Mouse (Mus musculus) limb, embryonic 14.5 days (tissue): ENCODE measurements around the gene Anks1. TPM values are rescaled to one million over a fixed set of nuclear protein-coding genes. Genes with fewer than 3 reads are reported as not detected.

ENCODE experiments used
- ATAC-seq: fragments of 200-750 bp; cut with Nextera tagmentation; 2 replicates; pipeline ENCODE4 v1.8.0; 2017; ENCODE audit warnings: low read depth, moderate number of reproducible peaks, moderate TSS enrichment; ENCODE audit not compliant: low FRiP score
- DNase-seq: peaks from one replicate; pipeline ENCODE4 v3.0.0-alpha.2; 2015; ENCODE audit warnings: low spot score
- H3K27ac ChIP-seq: fragments of 300-500 bp; sonication (generic); replicated peaks from 2 replicates; pipeline ENCODE4 v1.5.1; 2014; ENCODE audit warnings: low read depth, mild to moderate bottlenecking, low read length, moderate library complexity, mixed read lengths
- H3K27me3 ChIP-seq: fragments of 300-500 bp; sonication (generic); 2 replicates; pipeline ENCODE4 v1.6.1; 2014; ENCODE audit warnings: low read length, mixed read lengths; ENCODE audit not compliant: control insufficient read depth, insufficient read depth
- H3K36me3 ChIP-seq: fragments of 300-500 bp; sonication (generic); 2 replicates; pipeline ENCODE4 v1.6.1; 2014; ENCODE audit warnings: mild to moderate bottlenecking, low read length, moderate library complexity, mixed read lengths; ENCODE audit not compliant: control insufficient read depth, insufficient read depth
- H3K4me1 ChIP-seq: fragments of 300-500 bp; sonication (generic); 2 replicates; pipeline ENCODE4 v1.6.1; 2014; ENCODE audit warnings: antibody characterized with exemption, low read length, mixed read lengths; ENCODE audit not compliant: control insufficient read depth, insufficient read depth
- H3K4me2 ChIP-seq: fragments of 300-500 bp; sonication (generic); replicated peaks from 2 replicates; pipeline ENCODE4 v1.6.1; 2014; ENCODE audit warnings: low read depth, mild to moderate bottlenecking, low read length, moderate library complexity; ENCODE audit not compliant: severe bottlenecking
- H3K4me3 ChIP-seq: fragments of 300-500 bp; sonication (generic); replicated peaks from 2 replicates; pipeline ENCODE4 v1.5.1; 2014; ENCODE audit warnings: low read length
- H3K9ac ChIP-seq: fragments of 300-500 bp; sonication (generic); 2 replicates; pipeline ENCODE4 v1.6.1; 2014; ENCODE audit warnings: mild to moderate bottlenecking, low read depth, low read length, moderate library complexity; ENCODE audit not compliant: severe bottlenecking
- H3K9me3 ChIP-seq: fragments of 300-500 bp; sonication (generic); 2 replicates; pipeline ENCODE4 v1.6.1; 2016; ENCODE audit warnings: low read length; ENCODE audit not compliant: control insufficient read depth
- POLR2A ChIP-seq: fragments of 200-500 bp; IDR thresholded peaks from 2 replicates; pipeline ENCODE4 v1.8.0; 2012; ENCODE audit warnings: inconsistent platforms, mild to moderate bottlenecking, moderate library complexity, borderline replicate concordance; ENCODE audit not compliant: insufficient read depth, insufficient read length; ENCODE audit errors: extremely low read depth
- WGBS: fragments of 180-500 bp; shearing (Covaris S2); extraction: QIAGEN DNeasy Blood & Tissue Kit; methylation state at CpG from one replicate; pipeline ENCODE4 v1.1.7; 2014; 5-methylcytosine and 5-hydroxymethylcytosine counted together
- polyA plus RNA-seq, 2 experiments: library from polyadenylated mRNA; depleted of rRNA in 1 of 2; stranded (reverse) in 1 of 2; unstranded in 1 of 2; fragments of >200 nt; fragmentation: Nextera tagmentation in 1 of 2; extraction: Ambion mirVana in 1 of 2; gene quantifications; 2 replicates each; pipeline versions ENCODE4 v1.2.1 to v1.2.3; 2012 to 2014

The Anks1 gene
- polyA plus RNA-seq, 2 experiments: 14.6 to 40.6 TPM

DNA sequence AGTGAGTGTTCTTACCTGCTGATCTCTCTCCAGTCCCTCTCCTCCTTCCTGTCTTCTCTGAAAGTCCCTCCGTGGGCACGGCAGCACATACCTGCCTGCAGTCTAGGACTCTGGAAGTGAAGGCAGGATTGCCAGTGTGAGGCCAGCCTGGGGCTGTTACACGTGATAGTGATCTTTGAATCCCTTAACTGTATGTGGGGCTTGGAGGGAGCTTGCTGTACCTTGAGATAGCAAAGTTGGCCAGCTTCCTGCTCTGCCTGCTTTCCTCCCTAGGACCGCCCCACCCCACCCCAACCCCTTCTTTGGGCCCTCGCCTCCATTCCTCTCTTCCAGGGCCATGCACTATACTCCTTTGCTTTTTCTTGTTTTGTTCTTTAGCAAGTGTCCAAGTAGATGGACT is 34.6 kb upstream of the Anks1 start:
- Histone ChIP-seq H3K36me3 (peaks cover 19% of the 10 kb centered on the region), H3K27ac (no peak overlapping the region), H3K9ac (no peak overlapping the region), H3K4me3 (no peak overlapping the region), H3K4me1 (no peaks in the 10 kb centered on the region), H3K4me2 (no peak overlapping the region), H3K9me3 (no peaks in the 10 kb centered on the region), H3K27me3 (no peaks in the 10 kb centered on the region)
- ATAC-seq (no peak), DNase-seq (no peak)
- WGBS: 62% methylated on average over 5 of the region's 5 CpGs
- TF ChIP-seq POLR2A: no peak

DNA sequence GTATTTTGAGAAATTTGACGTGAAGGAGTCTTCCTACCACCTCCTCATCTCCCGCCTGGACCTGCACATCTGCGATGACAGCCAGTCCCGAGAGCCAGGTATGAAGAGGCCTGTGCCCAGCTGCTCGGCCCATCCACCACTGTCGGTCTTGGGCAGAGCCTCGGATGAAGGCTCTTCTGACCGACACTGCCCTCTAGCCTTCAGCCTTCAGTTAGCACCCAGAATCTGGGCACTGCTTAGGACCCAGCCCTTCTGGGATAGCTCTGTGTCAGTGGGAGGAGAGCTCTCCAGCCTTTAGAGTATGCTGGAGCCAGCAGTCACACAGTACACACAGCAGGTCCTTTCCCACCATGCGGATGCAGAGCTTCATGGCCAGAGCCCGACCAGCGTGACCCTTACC is 27.6 kb upstream of the Anks1 start:
- no peaks in the 10 kb centered on the region for H3K27me3 ChIP-seq
- peaks cover 81% of the 10 kb centered on the region for H3K36me3 ChIP-seq
- H3K9ac ChIP-seq: no peak overlapping the region
- no peaks in the 10 kb centered on the region for H3K4me1 ChIP-seq
- WGBS: 70% methylated on average over 11 of the region's 11 CpGs
- DNase-seq: peak; percentile 33
- no peak overlapping the region for H3K27ac ChIP-seq
- H3K4me3 ChIP-seq: no peak overlapping the region
- no peak for TF ChIP-seq POLR2A
- ATAC-seq: no peak
- H3K9me3 ChIP-seq: no peaks in the 10 kb centered on the region
- H3K4me2 ChIP-seq: no peak overlapping the region

DNA sequence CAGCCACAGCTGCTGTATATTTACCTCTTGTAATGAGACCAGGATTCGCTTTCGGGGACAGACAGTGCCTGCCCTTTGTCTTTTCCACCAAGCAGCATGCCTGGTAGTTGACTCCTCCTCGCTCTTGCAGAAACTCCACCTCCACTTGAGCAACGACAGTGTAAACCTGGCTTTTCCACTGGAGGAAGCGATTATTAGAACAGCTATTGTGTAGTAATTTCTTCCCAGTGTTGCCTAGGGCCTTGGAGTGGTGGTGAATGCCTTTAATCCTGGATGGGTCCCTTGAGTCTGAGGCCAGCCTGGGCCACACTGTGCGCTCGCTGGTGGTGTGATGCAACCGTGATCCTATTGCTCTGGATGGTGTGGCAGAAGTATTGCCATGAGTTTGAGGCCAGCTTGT is 26.0 kb upstream of the Anks1 start:
- Histone ChIP-seq H3K4me3 (no peak overlapping the region), H3K27me3 (no peaks in the 10 kb centered on the region), H3K27ac (no peak overlapping the region), H3K4me1 (no peaks in the 10 kb centered on the region), H3K36me3 (peaks cover 86% of the 10 kb centered on the region), H3K4me2 (no peak overlapping the region), H3K9me3 (no peaks in the 10 kb centered on the region), H3K9ac (no peak overlapping the region)
- no peak for DNase-seq
- no peak for TF ChIP-seq POLR2A
- WGBS: 88% methylated on average over 8 of the region's 8 CpGs
- ATAC-seq: no peak

DNA sequence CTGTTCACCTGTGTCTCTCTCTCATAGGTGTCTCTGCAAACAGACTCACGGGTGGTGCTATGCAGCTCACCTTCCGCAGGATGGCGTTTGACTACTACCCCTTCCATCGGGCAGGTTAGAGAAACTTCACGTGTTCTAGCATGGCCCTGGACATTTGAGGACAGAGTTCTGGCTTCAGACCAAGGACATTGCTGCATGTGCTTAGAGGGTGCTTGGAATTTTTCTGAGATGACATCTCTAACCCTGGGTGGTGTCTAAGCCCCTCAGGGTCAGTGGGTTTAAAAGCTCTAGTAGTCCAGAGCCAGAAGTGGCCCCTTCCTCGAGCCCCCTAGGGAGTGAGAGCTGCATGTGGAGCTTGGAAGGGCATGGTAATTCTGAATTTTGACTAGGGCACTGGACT is 25.1 kb upstream of the Anks1 start:
- Histone ChIP-seq H3K27me3 (no peaks in the 10 kb centered on the region), H3K4me2 (no peak overlapping the region), H3K27ac (no peak overlapping the region), H3K36me3 (peaks cover 89% of the 10 kb centered on the region), H3K9ac (no peak overlapping the region), H3K4me1 (no peaks in the 10 kb centered on the region), H3K4me3 (no peak overlapping the region), H3K9me3 (no peaks in the 10 kb centered on the region)
- no peak for ATAC-seq
- 91% methylated on average over 6 of the region's 6 CpGs for WGBS
- DNase-seq: no peak
- no peak for TF ChIP-seq POLR2A

DNA sequence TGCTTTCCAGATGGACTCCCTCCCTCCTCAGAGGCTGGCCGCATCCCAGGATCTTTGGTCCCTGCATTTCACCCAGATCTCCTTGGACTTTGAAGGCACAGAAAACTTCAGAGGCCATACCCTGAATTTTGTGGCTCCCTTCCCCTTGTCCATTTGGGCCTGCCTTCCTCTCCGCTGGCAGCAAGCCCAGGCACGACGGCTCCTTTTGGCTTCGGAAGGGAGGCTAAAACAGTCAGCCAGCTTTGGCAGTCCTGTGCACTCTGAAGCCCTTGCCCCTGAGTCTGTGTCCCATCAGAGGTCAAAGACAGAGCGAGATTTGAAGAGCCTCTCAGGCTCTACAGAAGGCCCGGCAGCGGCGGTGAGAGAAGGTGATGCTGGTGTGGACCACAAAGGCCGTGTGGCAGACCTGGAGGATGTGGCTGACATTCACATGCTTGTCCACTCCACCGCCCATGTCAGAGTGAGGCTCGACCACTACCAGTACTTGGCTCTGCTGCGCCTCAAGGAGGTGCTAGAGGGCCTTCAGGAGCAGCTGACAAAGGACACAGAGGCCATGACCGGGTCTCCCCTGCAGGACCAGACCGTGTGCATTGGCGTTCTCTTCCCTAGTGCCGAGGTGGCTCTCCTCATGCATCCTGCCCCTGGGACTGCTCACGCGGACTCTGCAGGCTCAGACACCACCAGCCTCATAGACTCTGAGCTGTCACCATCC is 22.5 kb upstream of the Anks1 start:
- no peak overlapping the region for H3K27ac ChIP-seq
- H3K4me1 ChIP-seq: no peaks in the 10 kb centered on the region
- no peaks in the 10 kb centered on the region for H3K9me3 ChIP-seq
- peaks cover 77% of the 10 kb centered on the region for H3K36me3 ChIP-seq
- DNase-seq (no peak), ATAC-seq (no peak)
- 88% methylated on average over 19 of the region's 19 CpGs for WGBS
- H3K4me3 ChIP-seq: no peak overlapping the region
- H3K4me2 ChIP-seq: no peak overlapping the region
- no peak for TF ChIP-seq POLR2A
- H3K9ac ChIP-seq: no peak overlapping the region
- no peaks in the 10 kb centered on the region for H3K27me3 ChIP-seq
